Mouse (Mus musculus): ENCODE data around the gene Ddx27.
"Not testable (repeated sequence)": the region's sequence is repeated elsewhere in the genome, so short reads cannot be mapped to it uniquely, and the experiment has no call there.

Gene Ddx27

DNA sequence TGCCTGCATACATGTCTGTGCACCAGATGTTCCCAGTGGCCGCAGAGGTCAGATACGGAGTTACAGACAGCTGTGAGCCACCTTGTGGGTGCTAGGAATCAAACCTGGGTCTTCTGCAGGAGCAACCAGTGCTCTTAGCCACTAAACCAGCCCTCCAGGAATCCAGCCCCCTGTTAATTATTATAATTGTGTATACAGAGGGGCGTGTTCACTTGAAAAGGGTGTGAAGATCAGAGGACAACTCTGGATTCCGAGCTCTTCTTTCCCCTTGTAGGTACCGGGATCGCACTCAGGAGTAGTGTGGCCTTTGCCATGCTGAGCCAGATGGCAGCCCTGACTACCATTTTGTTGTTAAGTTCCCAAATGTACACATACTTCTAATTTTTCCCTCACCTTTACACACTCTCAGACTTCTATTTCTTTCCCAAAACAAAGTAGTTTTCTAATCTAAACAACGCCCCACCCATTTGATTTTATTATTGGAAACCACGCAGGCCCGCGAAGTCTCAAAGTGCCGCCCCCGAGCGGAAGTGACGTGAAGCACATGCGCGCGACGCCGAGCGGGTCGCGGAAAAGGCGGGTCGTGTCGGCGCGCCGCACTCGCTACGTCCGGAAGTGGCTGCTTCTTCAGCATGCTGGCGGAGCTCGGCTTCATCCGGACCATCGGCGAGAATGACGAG lies at the start of gene Ddx27:
Gene Ddx27, plus strand, starts transcription at position 492 of the 680 bp plus-strand sequence.
- DNase-seq (ENCODE audit: low read depth, low spot score): peak; percentile 84

DNA sequence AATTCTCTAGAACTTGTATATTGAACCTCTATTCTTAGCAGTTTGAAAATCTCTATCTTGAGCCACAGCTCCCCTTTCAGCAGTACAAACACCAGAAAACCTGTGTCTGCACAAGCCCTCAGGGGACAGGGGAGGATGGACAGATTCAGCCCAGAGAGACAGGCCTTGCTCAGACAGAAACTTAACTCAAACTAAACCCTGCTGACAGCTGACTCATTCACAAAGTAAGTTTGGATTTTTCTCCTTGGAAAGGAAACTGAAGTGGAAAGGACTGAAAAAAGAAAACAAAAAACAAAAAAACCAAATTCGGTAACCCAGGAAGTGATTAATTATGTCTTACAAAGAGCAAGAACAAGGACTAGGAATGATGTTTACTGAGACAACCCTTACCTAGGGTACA lies 41.8 kb upstream of the Ddx27 start:
- DNase-seq (ENCODE audit: low read depth, low spot score): no peak

DNA sequence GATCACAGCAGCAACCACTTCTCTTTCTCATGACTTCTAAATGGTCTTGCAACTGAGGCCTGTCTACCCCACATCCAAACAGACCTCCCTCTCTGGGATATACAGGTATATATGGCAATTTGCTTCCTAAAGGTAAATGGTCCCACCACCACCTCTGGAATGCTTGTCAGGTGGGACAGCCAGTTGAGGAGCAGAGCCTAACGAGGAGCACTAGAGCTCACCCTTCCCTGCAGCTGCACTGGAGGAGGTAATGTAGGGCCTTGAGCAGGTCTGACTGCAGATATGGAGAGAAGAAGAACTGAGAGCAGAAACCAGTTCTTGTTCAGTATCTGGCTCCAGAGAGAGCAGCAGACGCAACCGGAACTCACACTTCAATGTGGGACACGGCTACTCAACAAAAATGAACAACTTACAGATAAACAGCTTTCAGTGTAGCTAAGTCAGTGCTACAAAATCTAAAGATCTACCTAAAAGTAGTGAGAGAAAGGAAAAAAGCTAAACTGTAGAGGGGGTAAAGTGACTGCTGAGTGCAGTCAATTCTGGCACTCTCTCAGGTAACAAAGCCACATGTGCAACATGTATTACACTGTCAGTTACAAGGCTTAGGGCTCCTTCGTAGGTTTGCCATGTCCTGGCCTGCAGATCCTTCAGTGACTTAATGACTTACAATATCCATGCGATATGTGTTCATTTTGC lies 40.7 kb upstream of the Ddx27 start:
- no peak for DNase-seq (ENCODE audit: low read depth, low spot score)

DNA sequence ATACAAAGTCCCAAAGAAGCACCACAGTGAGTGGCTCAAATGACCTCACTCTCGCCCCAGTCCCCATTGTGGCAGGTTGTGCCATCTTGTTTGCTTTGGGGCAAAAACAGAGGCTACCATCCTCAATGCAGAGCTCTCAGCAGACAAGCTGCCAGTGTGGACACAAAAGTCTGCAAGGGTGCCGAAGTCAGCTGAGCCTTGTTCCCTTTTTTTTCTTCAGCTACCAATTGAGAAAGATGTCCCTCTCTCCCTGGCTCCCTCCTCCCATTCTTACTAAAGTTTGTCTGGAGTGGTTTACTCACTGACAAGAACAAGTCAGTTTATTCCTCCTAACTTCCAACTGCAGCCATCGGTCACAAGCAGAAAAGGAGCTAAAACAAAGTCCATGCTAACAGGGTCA lies 38.6 kb upstream of the Ddx27 start:
- no peak for DNase-seq (ENCODE audit: low read depth, low spot score)

DNA sequence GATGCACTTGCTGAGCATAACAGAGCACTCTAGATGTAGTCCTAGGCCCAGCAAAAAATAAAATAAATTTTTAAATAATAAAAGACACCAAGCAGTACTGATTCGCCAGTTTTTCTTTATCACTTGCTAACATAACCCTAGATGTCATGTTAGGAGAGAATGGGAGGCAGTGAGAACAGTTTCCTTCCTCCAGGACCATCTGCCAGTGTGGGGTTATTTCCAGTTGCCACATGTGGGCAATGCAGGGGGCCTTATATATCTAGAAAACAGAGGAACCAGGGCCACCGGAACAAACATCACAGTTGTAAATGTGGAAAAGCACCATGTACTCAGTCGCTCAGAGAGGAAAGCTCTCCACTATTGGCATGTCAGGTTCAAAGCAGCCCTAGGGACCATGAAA lies 37.5 kb upstream of the Ddx27 start:
- DNase-seq (ENCODE audit: low read depth, low spot score): no peak

DNA sequence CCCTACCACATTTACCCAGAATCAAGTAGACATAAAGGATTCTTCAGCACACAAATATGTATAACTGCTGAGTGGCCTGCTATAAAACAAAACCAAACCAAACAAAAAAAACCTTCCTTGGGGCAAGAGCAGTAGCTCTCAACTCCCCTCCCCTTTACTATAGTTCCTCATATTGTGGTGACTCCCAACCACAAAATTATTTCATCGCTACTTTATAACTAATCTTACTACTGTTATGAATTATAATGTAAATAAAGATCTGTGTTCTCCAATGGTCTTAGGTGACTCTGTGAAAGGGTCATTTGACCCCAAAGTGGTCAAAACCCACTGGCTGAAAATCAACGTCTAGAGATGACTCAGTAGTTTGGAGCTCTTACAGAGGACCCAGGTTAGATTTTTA lies 34.8 kb upstream of the Ddx27 start:
- no peak for DNase-seq (ENCODE audit: low read depth, low spot score)

DNA sequence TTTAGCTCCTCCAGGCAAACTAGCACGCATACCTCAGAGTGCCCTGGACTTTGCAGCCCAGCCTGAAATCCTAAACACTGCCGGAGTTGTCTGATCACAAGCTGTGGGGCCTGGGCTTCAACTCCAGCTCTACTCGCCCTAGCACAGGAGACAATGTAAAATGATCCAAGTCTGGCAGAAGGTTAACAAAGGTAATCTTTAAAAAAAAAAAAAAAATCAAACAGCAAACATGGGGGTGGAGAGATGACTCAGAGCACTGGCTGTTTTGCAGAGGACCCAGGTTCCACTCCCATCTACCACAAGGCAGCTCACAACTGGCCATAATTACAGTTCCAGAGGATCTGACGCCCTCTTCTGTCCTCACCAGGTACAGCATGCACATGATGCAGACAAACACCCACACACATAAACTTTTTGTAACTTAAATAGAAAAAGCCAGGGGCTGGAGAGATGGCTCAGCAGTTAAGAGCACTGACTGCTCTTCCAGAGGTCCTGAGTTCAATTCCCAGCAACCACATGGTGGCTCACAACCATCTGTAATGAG lies 31.6 kb upstream of the Ddx27 start:
- DNase-seq (ENCODE audit: low read depth, low spot score): no peak

DNA sequence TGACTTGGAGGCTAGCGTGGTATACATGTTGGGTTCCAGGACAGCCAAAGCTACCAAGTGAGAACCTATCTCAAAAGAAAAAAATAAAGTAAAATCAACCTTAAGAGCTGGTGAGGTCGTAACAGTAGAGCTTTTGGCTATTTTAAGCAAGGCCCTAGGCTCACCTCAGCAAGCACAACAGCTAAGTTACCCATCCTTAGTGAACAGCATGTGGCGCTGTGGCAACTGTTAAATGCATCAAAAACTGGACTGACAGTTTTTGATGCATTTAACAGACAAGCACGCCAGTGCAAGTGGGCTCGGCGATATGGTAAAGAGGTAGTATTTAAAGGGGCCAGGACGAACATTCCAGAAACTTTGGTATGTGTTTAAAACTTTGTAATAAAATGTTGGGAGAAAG lies 24.1 kb upstream of the Ddx27 start:
- no peak for DNase-seq (ENCODE audit: low read depth, low spot score)

DNA sequence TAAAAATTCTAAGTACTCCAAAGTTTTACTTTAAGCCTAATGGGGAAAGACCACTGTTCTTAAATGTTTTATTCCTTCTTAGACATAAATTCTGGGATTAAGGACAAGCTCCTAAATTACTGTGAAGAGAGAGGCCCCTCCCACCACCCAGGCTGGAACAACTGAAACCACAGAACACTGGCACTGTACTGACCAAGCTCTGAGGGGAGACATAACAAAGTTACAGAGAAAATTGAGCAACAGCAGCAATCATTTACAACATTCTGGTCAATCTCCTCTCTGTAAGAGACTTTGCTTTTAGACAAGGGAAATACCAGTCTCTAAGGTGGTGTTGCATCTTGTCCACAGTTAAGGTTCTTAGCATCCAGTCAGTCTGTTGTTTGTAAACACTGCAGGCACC lies 23.0 kb upstream of the Ddx27 start:
- no peak for DNase-seq (ENCODE audit: low read depth, low spot score)

DNA sequence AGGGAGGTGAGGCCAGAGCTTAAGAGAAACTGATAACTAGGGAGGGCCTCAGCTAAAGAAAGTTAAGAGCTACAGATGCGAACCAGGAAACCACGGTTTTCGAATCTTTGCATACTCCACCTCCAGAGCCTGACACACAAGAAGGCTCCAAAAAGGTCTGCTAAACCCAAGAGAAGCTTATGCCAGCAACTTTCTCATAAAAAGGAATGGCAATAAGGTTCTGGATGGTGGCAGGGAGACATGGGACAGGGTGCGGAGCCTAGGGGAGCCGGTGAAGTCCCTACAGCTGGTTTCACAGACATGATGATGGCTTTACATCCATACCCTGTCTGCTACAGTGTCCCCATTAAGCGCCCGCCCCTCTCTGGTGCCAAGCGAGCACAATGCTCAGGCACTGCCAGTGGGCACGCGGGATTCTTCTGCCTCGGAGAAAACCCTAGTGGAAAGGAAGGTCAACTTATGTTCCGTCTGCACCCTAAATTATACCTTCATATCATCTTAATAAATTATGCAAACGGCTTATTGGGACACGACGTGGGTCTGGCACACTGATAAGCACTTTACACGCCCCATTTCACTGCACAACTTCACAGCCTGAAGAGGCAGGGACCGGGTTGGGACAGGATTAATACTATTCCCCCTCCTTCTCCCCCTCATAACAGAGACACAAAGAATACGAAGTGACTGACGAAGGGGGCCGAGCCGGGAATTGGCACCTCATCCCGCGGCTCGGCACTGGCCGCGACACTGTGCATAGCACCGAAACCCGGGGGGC lies 19.8 kb upstream of the Ddx27 start:
- no peak for DNase-seq (ENCODE audit: low read depth, low spot score)

DNA sequence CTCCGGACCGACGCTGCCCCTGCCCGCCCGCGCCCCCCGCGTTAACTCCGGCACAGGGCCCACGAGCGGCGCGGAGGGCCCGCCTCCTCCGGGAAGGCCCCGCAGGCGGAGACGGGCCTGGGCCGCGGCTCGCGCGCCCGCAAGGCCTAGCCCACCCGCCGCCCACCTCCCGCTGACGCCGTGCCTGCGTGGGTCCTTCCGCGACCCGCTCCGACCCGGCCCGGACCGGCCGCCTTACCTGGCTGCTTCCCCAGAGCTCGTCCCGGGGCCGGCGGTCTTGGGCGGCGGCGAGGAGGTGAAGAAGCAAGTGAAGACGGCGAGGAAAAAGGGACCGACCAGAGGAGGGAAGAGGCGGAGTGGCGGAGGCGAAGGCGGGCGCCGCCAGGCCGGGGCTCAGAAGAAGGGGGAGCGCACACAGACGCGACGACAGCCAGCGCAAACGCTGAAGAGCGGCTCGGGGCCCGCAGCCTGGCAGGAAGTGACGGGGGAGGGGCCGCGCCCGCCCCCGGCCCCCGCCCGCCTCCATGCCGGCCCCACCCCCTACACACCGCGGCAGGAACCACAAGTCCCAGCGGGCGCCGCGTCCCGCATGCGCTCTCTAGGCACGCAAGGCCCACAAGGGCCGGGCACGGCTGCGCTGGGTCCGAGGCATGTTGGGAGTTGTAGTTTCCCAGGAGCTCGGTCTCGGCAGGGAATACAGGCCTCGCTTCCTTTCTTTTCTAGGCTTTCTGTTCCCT lies 19.0 kb upstream of the Ddx27 start, which contains the start of gene Stau1:
Gene Stau1, minus strand, starts transcription at position 504 of the 737 bp plus-strand sequence.
- DNase-seq (ENCODE audit: low read depth, low spot score): peak; percentile 89

DNA sequence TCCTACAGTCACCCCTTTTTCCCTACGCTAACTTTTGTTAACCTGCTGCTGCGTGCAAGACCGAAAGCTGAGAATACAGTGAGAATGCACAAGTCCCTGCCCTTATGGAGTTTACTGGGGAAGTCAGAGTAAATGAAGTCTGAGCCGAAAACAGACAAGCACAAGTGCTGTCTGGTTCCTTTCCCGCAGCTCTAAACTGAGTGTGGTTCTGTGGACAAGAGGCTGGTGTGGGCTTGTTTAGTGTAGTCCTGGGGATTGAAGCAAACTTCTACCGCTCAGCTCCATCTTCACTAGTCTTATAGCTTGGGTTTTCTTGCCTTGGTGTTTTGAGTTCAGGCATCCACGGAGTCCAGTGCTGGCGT lies 18.5 kb upstream of the Ddx27 start:
- DNase-seq (ENCODE audit: low read depth, low spot score): no peak

DNA sequence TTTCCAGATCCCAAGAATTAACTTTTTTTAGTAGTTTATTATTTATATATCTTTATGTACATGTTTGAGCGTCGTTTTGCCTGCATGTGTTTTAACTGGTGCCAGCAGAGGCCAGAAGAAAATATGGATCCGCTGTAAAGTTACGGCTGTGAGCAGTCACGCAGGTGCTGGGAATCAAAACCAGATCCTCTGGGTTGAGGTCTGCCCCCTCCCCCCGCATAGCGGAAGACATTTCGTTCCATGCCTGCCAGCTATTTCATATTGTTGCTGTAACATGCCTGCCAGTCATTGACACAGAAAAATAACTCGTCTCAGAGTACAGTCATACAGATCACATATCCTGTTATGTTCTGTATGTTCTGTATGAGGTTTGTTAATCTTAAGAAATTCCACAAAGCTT lies 13.5 kb upstream of the Ddx27 start:
- DNase-seq (ENCODE audit: low read depth, low spot score): no peak

DNA sequence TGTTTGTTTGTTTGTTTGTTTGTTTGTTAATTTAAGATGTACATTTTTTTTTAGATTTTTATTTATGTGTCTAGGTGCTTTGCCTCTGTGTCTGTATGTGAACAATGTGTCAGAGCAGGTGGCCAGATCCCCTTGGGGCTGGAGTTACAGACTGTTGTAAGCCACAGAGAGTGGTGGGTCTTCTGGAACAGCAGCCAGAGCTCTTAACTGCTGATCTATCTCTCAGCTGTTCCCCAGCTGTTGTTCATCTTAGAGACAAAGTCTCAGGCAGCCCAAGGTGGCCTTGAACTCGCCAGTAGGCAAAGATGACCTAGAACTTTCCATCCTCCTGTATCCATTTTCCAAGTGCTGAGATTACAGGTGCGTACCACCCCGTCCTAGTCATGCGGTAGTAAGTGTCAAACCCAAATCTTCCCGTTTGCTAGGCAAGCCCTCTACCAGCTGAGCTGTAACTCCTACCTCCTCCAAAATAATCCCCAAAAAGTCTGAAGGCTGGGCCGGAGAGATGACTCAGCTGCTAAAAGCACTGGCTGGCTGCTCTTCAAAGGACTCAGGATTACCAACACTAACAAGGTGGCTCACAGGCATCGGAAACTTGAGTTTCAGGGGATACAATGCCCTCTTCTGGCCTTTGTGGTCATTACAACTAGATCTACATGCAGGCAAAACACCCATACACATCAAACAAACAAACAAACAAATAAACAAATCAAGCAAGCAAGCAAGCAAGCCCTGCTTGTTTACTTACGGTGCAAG lies 10.7 kb upstream of the Ddx27 start:
- DNase-seq (ENCODE audit: low read depth, low spot score): peak; percentile 56

DNA sequence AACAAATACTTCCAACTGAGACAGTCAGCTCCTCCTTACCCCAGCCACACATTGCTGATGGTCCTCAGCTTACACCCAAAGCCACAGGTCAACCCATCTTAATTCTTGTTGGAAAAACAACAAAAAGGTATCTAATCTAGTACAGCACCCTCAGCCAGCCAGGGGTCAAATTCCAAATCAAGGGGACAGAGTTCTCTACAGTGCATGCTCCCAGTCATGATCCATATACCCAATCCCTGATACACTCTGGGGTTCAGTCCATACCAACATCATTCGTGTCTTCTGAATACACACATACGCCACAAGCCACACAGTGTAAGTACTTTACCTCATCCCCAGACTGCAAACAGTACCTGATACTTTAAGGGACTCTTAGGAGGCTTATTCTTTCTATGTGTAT lies 8.6 kb upstream of the Ddx27 start:
- no peak for DNase-seq (ENCODE audit: low read depth, low spot score)

DNA sequence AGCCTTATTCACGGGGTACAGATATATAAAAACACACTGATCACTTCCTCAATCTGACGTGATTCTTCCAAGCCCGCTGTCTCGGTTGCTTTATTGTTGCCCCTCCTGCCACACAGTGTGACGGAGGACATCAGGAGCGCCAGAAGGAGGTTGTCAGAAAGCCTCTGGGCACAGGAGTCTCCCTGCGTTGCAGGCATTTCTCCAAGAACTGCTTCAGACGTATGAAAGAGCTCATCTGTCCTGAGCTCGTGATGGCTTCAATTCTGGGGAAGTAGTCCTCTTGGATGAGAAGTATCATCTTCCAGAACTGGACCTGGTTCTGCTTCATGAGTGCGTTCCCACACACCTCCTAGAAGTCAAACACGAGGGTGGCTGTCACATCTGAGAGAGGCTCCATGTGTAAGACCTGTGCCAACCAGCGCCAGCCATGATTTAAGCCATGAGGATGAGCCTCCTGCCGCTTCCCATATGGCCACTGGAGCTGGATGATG lies 7.9 kb upstream of the Ddx27 start:
- no peak for DNase-seq (ENCODE audit: low read depth, low spot score)

DNA sequence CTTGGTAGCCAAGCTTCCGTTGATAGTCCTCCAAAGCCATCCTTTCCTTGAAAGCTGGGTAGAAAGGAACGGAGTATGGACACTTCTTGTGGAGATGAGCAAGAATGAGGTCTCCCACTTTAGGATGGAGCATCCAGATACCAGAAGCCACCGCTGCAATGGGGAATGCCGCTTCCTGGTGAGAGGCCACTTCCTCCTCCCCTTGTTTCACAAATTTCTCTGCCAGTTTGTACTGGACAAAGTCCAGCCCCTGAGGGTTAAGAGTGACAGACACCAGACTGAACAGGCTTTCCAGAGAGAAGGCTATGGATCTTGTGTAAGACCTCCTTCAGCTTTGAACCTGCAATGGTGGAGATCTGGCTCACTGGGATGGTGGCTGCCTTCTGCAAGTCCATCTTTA lies 7.4 kb upstream of the Ddx27 start:
- not testable (repeated sequence) for DNase-seq (ENCODE audit: low read depth, low spot score)

DNA sequence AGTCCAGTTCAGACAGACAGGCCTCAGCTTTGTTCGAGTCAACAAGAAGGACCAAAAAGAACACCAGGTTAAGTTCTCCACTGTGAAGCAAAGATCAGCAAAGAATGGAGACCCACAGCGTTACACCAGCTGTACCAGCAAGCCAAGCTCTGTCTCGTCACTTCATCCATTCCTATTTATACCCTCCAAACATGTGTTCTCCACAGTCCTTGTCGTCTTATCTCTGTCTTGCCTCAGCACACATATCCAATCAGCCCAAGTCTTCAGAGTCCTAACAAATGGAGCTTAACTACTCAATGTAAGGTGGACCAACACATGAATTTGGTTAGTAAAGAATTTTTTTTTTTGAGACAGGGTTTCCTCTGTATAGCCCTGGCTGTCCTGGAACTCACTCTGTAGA lies 5.5 kb upstream of the Ddx27 start:
- no peak for DNase-seq (ENCODE audit: low read depth, low spot score)

DNA sequence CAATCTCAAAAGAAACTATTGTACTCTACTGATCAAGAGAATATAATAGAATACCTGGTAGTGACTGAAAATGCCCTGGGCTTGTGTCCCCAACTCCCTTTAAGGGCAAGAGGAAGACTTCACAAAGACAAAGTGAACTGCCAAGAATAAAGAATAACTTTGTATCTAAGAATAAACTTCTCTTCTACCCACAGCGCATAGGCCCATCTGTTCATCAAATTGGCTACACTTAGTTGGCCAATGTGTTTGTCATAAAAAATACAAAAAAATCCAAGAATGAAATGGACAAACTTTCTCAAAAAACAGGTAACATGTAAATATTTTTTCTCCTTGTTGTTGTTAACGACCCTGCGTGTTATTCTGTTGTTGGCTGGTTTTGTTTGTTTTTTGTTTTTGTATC lies 4.4 kb upstream of the Ddx27 start:
- no peak for DNase-seq (ENCODE audit: low read depth, low spot score)

DNA sequence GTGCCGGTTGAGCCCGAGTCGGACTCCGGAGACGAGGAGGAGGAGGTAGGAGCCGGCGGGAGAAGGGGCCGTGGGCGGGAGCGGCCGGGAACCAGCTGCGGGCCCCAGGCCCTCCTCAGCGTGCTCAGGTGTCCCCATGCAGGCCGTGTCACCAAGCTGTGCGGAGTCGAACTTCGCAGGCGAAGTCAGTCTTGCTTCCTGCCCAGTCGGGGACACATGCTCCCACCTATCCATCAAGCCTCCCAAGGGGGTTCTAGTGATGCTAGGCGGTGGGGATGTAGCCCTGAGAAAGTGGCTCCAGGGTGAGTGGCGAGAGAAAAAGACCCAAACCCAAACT lies 357 bp downstream of the Ddx27 start:
- no peak for DNase-seq (ENCODE audit: low read depth, low spot score)

DNA sequence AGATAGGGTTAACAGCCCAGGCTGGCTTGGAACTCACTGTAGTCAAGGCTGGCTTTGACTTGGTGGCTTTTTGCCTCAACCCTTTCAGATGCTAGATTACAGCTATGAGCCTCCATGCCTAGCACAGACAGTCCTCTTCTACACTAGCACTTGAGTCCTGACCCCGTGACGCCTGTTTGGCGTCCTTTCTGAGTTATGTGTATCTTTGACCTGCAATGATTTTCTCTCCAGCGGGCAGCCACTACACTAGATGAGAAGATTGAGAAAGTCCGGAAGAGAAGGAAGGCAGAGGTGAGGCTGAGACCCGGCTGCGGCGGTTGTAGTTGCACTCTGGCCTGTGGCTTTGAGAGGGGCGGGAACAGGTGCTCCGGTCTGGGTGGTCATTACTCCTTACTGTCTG lies 4.4 kb downstream of the Ddx27 start:
- DNase-seq (ENCODE audit: low read depth, low spot score): no peak

All from retina, adult 2 months (tissue).